Mouse (Mus musculus) inflammation-experienced regulatory T-cells, adult 16 weeks (primary cell): Measurements from ENCODE around the gene Tmc6. TPM values are rescaled to one million over a fixed set of nuclear protein-coding genes. Genes with fewer than 3 reads are reported as not detected.

Experiments used
- polyA plus RNA-seq: library from polyadenylated mRNA; unstranded; fragments of 100-300 nt; shearing (Covaris generic); gene quantifications from one replicate; pipeline ENCODE4 v1.2.1, GENCODE M21; 2017

The Tmc6 gene
- 162 TPM for polyA plus RNA-seq

DNA sequence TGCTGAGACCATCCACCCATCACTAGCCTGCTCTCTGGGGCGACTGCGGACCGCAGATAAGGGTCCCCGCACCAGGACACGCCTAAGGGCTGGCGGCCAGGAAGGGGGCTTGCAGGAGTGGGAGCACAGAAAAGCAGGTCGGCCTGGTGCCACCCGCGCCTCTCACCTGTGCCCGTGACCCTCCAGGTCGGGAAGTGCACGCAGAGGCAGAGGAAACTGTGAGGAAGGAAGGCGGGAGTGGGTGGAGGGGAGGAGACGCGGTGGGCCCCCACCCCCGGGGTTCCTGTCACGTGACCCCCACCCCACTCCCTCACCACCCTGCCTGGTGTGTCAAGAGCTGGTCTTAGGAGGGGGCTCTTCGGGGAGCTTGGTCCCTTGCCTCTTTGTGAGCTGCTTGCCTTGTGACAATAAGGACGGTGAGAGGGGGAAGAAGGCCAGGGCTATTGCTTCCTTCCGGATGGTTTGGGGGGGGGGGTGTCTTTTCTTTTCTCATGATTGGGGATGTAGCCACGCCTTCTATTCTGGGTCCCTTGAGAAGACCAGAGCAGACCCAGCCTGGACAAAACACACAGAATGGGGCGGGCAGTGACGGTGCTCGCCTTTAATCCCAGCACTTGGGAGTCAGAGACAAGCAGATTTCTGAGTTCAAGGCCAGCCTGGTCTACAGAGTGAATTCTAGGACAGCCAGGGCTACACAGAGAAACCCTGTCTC is at the start of gene Tmc6, which contains the start of gene Tmc8:
Gene Tmc6 (minus strand): TSS at position 206 of the 712 bp plus-strand sequence.
Gene Tmc8 (plus strand): TSS at position 84 of the 712 bp plus-strand sequence.

GRCm38 (mm10) chr11:117825333-117826101 is 43.5 kb upstream of the Tmc6 start, which contains the start of the genes Afmid and Tk1:
Gene Afmid (plus strand): TSS chr11:117825924.
Gene Tk1 (minus strand): TSS chr11:117826092.

GRCm38 (mm10) chr11:117809407-117810311 is 27.7 kb upstream of the Tmc6 start, which contains the start of the genes Gm20708 and Syngr2:
Gene Gm20708 (plus strand): TSS chr11:117809668.
Gene Syngr2 (plus strand): TSS chr11:117809668.

DNA sequence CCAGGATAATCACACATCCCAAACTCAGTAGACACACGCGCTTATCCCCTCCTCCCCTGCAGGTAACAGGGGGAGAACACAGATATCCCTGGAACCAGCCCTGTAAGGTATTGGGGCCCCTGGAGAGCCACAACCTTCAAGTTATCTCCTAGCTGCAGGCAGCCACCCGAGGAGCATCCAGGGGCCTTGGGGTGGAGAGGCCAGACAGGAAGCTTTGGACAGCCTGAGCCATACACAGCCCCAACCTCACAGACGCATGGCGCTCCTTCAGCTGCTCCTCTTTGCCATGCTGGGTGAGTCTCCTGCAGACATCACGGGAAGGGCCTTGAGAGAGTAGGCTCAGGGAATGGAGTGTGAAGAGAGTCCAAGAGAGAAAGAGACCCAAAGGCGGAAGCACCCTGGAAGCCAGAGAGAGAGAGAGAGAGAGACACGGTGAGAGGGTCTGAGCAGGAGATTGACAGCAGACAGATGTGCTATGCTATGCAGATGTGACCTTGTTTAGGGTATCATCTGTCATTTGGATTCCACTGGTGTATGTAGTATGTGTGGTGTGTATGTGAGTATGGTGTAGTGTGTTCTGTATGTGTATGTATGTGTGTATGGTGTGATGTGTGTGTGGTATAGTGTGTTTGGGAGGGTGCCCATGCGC is 15.6 kb upstream of the Tmc6 start, which contains the start of gene 6030468B19Rik:
Gene 6030468B19Rik (plus strand): TSS at position 150 of the 649 bp plus-strand sequence.

Other genes starting within 250 kb of the Tmc6 start
- gene Tnrc6c, start 127.9 kb downstream of the Tmc6 start, polyA plus RNA-seq = 9.7 TPM
- 137 TPM for gene Tmc8, start 122 bp downstream of the Tmc6 start, polyA plus RNA-seq
- 0.55 TPM for gene 6030468B19Rik, start 15.5 kb upstream of the Tmc6 start, polyA plus RNA-seq
- gene Gm20708, start 27.5 kb upstream of the Tmc6 start, polyA plus RNA-seq = 2.3 TPM
- 209 TPM for gene Syngr2, start 27.5 kb upstream of the Tmc6 start, polyA plus RNA-seq
- 26.0 TPM for gene Afmid, start 43.7 kb upstream of the Tmc6 start, polyA plus RNA-seq
- gene Tk1, start 43.9 kb upstream of the Tmc6 start, polyA plus RNA-seq = 39.1 TPM
- 23.7 TPM for gene Birc5, start 67.1 kb upstream of the Tmc6 start, polyA plus RNA-seq
- not detected for gene Tmem235, start 78.6 kb upstream of the Tmc6 start, polyA plus RNA-seq
- 24.6 TPM for gene Tha1, start 91.3 kb upstream of the Tmc6 start, polyA plus RNA-seq
- 110 TPM for gene Socs3, start 187.8 kb upstream of the Tmc6 start, polyA plus RNA-seq
- gene Pgs1, start 204.1 kb upstream of the Tmc6 start, polyA plus RNA-seq = 41.1 TPM